Mouse (Mus musculus): ENCODE data around the gene Mast4.

- TF ChIP-seq CTCF (IDR thresholded peaks at IDR 0.05; ENCODE audit: borderline replicate concordance, control insufficient read depth, extremely low read depth, insufficient read depth, low read length, poor library complexity) (no peak), POLR2A (IDR thresholded peaks at IDR 0.05; ENCODE audit: control insufficient read depth, extremely low read depth, insufficient read depth, low read length, poor library complexity) (no peak)
These were observed 345.9 kb downstream of the Mast4 start for GRCm38 (mm10) chr13:102988251-102988895.

Data from thymus, adult 2 months (tissue).